Mouse (Mus musculus): ENCODE data around the gene Tmem255b. TPM values are rescaled to one million over a fixed set of nuclear protein-coding genes. Genes with fewer than 3 reads are reported as not detected.

Tmem255b gene
- polyA plus RNA-seq, 1 experiment from 2014 or later: 0.29 TPM

GRCm38 (mm10) chr8:13507284-13507937 lies 72.4 kb downstream of the Tmem255b start:
- DNase-seq (no peak), ATAC-seq (ENCODE audit: low FRiP score, low TSS enrichment) (no peak)
- H3K27me3 ChIP-seq (ENCODE audit: control insufficient read depth, insufficient read depth, low read length): no peaks in the 10 kb centered on the region
- H3K9me3 ChIP-seq (ENCODE audit: control insufficient read depth, low read length): no peaks in the 10 kb centered on the region
- H3K36me3 ChIP-seq (ENCODE audit: control insufficient read depth, insufficient read depth, low read length): no peaks in the 10 kb centered on the region
- H3K9ac ChIP-seq (replicated peaks; ENCODE audit: low read length): no peak overlapping the region
- no peak overlapping the region for H3K27ac ChIP-seq (replicated peaks; ENCODE audit: low read depth, low read length)
- no peak overlapping the region for H3K4me2 ChIP-seq (ENCODE audit: low read length)
- H3K4me3 ChIP-seq (replicated peaks; ENCODE audit: low read depth, low read length): no peak overlapping the region
- H3K4me1 ChIP-seq (ENCODE audit: control insufficient read depth, insufficient read depth, low read length): no peaks in the 10 kb centered on the region
- 88% methylated on average over 3 of the region's 3 CpGs for WGBS

- Histone ChIP-seq H3K9ac (replicated peaks; ENCODE audit: low read length) (no peak overlapping the region), H3K4me3 (replicated peaks; ENCODE audit: low read depth, low read length) (no peak overlapping the region), H3K9me3 (ENCODE audit: control insufficient read depth, low read length) (no peaks in the 10 kb centered on the region), H3K4me1 (ENCODE audit: control insufficient read depth, insufficient read depth, low read length) (no peaks in the 10 kb centered on the region), H3K27ac (replicated peaks; ENCODE audit: low read depth, low read length) (no peak overlapping the region), H3K27me3 (ENCODE audit: control insufficient read depth, insufficient read depth, low read length) (no peaks in the 10 kb centered on the region), H3K4me2 (ENCODE audit: low read length) (no peak overlapping the region), H3K36me3 (ENCODE audit: control insufficient read depth, insufficient read depth, low read length) (no peaks in the 10 kb centered on the region)
- WGBS: 64% methylated on average over 5 of the region's 5 CpGs
- no peak for ATAC-seq (ENCODE audit: low FRiP score, low TSS enrichment)
- no peak for DNase-seq
These were observed 77.0 kb downstream of the Tmem255b start for GRCm38 (mm10) chr8:13512016-13512415.

GRCm38 (mm10) chr8:13512677-13513076 lies 77.7 kb downstream of the Tmem255b start:
- DNase-seq (no peak), ATAC-seq (ENCODE audit: low FRiP score, low TSS enrichment) (no peak)
- 84% methylated on average over 6 of the region's 6 CpGs for WGBS
- Histone ChIP-seq H3K27me3 (ENCODE audit: control insufficient read depth, insufficient read depth, low read length) (no peaks in the 10 kb centered on the region), H3K27ac (replicated peaks; ENCODE audit: low read depth, low read length) (no peak overlapping the region), H3K4me1 (ENCODE audit: control insufficient read depth, insufficient read depth, low read length) (no peaks in the 10 kb centered on the region), H3K4me3 (replicated peaks; ENCODE audit: low read depth, low read length) (no peak overlapping the region), H3K9ac (replicated peaks; ENCODE audit: low read length) (no peak overlapping the region), H3K4me2 (ENCODE audit: low read length) (no peak overlapping the region), H3K36me3 (ENCODE audit: control insufficient read depth, insufficient read depth, low read length) (no peaks in the 10 kb centered on the region), H3K9me3 (ENCODE audit: control insufficient read depth, low read length) (no peaks in the 10 kb centered on the region)

- WGBS: 83% methylated on average over 5 of the region's 5 CpGs
- no peak for DNase-seq
These were observed 78.8 kb downstream of the Tmem255b start for GRCm38 (mm10) chr8:13513556-13514370.

GRCm38 (mm10) chr8:13516011-13516442 lies 81.0 kb downstream of the Tmem255b start:
- Histone ChIP-seq H3K27me3 (ENCODE audit: control insufficient read depth, insufficient read depth, low read length) (no peaks in the 10 kb centered on the region), H3K36me3 (ENCODE audit: control insufficient read depth, insufficient read depth, low read length) (no peaks in the 10 kb centered on the region), H3K9me3 (ENCODE audit: control insufficient read depth, low read length) (no peaks in the 10 kb centered on the region), H3K9ac (replicated peaks; ENCODE audit: low read length) (no peak overlapping the region), H3K4me1 (ENCODE audit: control insufficient read depth, insufficient read depth, low read length) (no peaks in the 10 kb centered on the region), H3K27ac (replicated peaks; ENCODE audit: low read depth, low read length) (no peak overlapping the region), H3K4me2 (ENCODE audit: low read length) (no peak overlapping the region), H3K4me3 (replicated peaks; ENCODE audit: low read depth, low read length) (no peak overlapping the region)
- DNase-seq (peak; percentile 16), ATAC-seq (ENCODE audit: low FRiP score, low TSS enrichment) (no peak)
- WGBS: 81% methylated on average over 7 of the region's 7 CpGs

More at GRCm38 (mm10) chr8:13513556-13514370, 78.8 kb downstream of the Tmem255b start:
- Histone ChIP-seq H3K4me3 (replicated peaks; ENCODE audit: low read depth, low read length) (no peak overlapping the region), H3K27me3 (ENCODE audit: control insufficient read depth, insufficient read depth, low read length) (no peaks in the 10 kb centered on the region), H3K4me1 (ENCODE audit: control insufficient read depth, insufficient read depth, low read length) (no peaks in the 10 kb centered on the region), H3K9me3 (ENCODE audit: control insufficient read depth, low read length) (no peaks in the 10 kb centered on the region), H3K36me3 (ENCODE audit: control insufficient read depth, insufficient read depth, low read length) (no peaks in the 10 kb centered on the region), H3K27ac (replicated peaks; ENCODE audit: low read depth, low read length) (no peak overlapping the region), H3K4me2 (ENCODE audit: low read length) (no peak overlapping the region), H3K9ac (replicated peaks; ENCODE audit: low read length) (no peak overlapping the region)
- no peak for ATAC-seq (ENCODE audit: low FRiP score, low TSS enrichment)

- Histone ChIP-seq H3K9me3 (ENCODE audit: control insufficient read depth, low read length) (no peaks in the 10 kb centered on the region), H3K36me3 (ENCODE audit: control insufficient read depth, insufficient read depth, low read length) (no peaks in the 10 kb centered on the region), H3K27me3 (ENCODE audit: control insufficient read depth, insufficient read depth, low read length) (no peaks in the 10 kb centered on the region), H3K4me3 (replicated peaks; ENCODE audit: low read depth, low read length) (no peak overlapping the region), H3K4me1 (ENCODE audit: control insufficient read depth, insufficient read depth, low read length) (no peaks in the 10 kb centered on the region), H3K9ac (replicated peaks; ENCODE audit: low read length) (no peak overlapping the region), H3K27ac (replicated peaks; ENCODE audit: low read depth, low read length) (no peak overlapping the region), H3K4me2 (ENCODE audit: low read length) (no peak overlapping the region)
- DNase-seq: no peak
- WGBS: 85% methylated on average over 5 of the region's 5 CpGs
- no peak for ATAC-seq (ENCODE audit: low FRiP score, low TSS enrichment)
These were observed 81.7 kb downstream of the Tmem255b start for GRCm38 (mm10) chr8:13516728-13517127.

- ATAC-seq (ENCODE audit: low FRiP score, low TSS enrichment): no peak
These were observed 82.3 kb downstream of the Tmem255b start for GRCm38 (mm10) chr8:13517284-13517781.

More at GRCm38 (mm10) chr8:13517284-13517781, 82.3 kb downstream of the Tmem255b start:
- Histone ChIP-seq H3K27ac (replicated peaks; ENCODE audit: low read depth, low read length) (no peak overlapping the region), H3K4me2 (ENCODE audit: low read length) (no peak overlapping the region), H3K9ac (replicated peaks; ENCODE audit: low read length) (no peak overlapping the region), H3K36me3 (ENCODE audit: control insufficient read depth, insufficient read depth, low read length) (no peaks in the 10 kb centered on the region), H3K4me3 (replicated peaks; ENCODE audit: low read depth, low read length) (no peak overlapping the region), H3K27me3 (ENCODE audit: control insufficient read depth, insufficient read depth, low read length) (no peaks in the 10 kb centered on the region), H3K4me1 (ENCODE audit: control insufficient read depth, insufficient read depth, low read length) (no peaks in the 10 kb centered on the region), H3K9me3 (ENCODE audit: control insufficient read depth, low read length) (no peaks in the 10 kb centered on the region)
- no peak for DNase-seq
- WGBS: 94% methylated on average over 6 of the region's 6 CpGs
